Mouse (Mus musculus) testis, adult 2 months (tissue): ENCODE data around the gene Ckap5.

Experiments
- CTCF ChIP-seq: fragments of 200-500 bp; IDR thresholded peaks from 2 replicates; pipeline ENCODE4 v1.5.1; 2012; ENCODE audit warnings: low read depth, mild to moderate bottlenecking, inconsistent platforms, low read length, moderate library complexity; ENCODE audit not compliant: control insufficient read depth, insufficient read depth, insufficient replicate concordance
- POLR2A ChIP-seq: fragments of 200-500 bp; IDR thresholded peaks from 2 replicates; pipeline ENCODE4 v1.6.1; 2012; ENCODE audit warnings: low read depth, mild to moderate bottlenecking, inconsistent platforms, low read length, moderate library complexity; ENCODE audit not compliant: control insufficient read depth

- TF ChIP-seq CTCF (no peak), POLR2A (no peak)
Measured at GRCm38 (mm10) chr2:91622356-91622755, 95.8 kb downstream of the Ckap5 start.
